Mouse (Mus musculus) Patski (cell line): ENCODE data around the gene Timd2. TPM values are rescaled to one million over a fixed set of nuclear protein-coding genes. Genes with fewer than 3 reads are reported as not detected.
"Not testable (repeated sequence)": the region's sequence is repeated elsewhere in the genome, so short reads cannot be mapped to it uniquely, and the experiment has no call there.

ENCODE experiments used
- ATAC-seq: fragments of 100-300 bp; one replicate; pipeline ENCODE4 v1.8.0; 2021
- CTCF ChIA-PET: fragments of 350-600 bp; sonication (Branson Sonifier 250); formaldehyde crosslinking; loops from one replicate; lab custom pipeline; 2022; ENCODE audit warnings: inconsistent platforms; lab: Charles Lee
- POLR2A ChIA-PET: fragments of 350-600 bp; sonication (Branson Sonifier 250); formaldehyde crosslinking; loops from one replicate; lab custom pipeline; 2022; ENCODE audit warnings: antibody characterized with exemption, inconsistent platforms; lab: Charles Lee
- DNase-seq: peaks from one replicate; pipeline ENCODE4 v3.0.0-alpha.2; 2011; ENCODE audit warnings: low read depth, low spot score
- H3K27me3 ChIP-seq: fragments of 371-371 bp; one replicate; pipeline ENCODE4 v1.5.1; 2021
- CTCF ChIP-seq: fragments of 100-300 bp; IDR thresholded peaks from one replicate; pipeline ENCODE4 v1.5.1; 2021
- in situ Hi-C: fragments of 300-500 bp; cut with MboI; formaldehyde crosslinking; loops from 3 replicates; pipeline ENCODE4 v1.11.1; 2018; ENCODE audit warnings: low pct_unique_long_range_greater_than_20kb, mixed read lengths
- polyA plus RNA-seq: library from polyadenylated mRNA; unstranded; gene quantifications from one replicate; pipeline ENCODE4 v1.2.3, GENCODE M21; 2021

Gene Timd2
- polyA plus RNA-seq, 1 experiment from 2014 or later: 9.1 TPM

DNA sequence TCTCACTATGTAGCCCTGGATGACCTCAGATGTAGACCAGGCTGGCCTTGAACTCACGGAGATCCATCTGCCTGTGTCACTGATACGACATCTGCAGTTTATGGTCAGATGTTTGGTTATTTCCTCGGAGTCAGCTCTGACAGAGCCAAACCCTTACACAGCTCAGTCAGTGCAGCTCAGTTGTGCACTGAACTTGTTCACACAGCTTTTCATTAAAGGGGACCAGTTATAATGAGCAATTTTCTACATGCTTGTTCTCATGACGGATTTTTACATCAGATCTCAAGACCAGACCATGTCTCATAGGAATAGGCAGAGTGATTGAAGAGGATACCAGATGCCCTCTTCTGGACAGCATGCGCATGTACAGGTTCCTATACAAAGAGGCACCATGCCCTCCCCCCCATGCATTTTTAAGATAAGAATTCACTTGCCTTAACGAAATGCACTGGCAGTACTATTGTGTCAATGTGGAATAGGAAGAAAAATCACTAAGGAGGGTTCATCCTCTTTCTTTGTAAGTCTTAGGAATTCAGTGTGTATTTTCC lies 26.5 kb upstream of the Timd2 start:
- TF ChIP-seq CTCF: peak; percentile 69
- in situ Hi-C loops: loop anchor here (10.0 kb wide), 2 partner anchors 209 to 299 kb away; partner anchors contain the start of genes Gm12169 and Med7
- CTCF ChIA-PET: interaction anchor here (0.6 to 1.8 kb wide), 4 partner anchors 13 to 39 kb away, joined by 3 to 7 read pairs (median 5); no protein-coding TSS in a partner anchor
- no peaks in the 10 kb centered on the region for H3K27me3 ChIP-seq
- POLR2A ChIA-PET: no interaction called here
- DNase-seq: no peak
- peak; percentile 73 for ATAC-seq

DNA sequence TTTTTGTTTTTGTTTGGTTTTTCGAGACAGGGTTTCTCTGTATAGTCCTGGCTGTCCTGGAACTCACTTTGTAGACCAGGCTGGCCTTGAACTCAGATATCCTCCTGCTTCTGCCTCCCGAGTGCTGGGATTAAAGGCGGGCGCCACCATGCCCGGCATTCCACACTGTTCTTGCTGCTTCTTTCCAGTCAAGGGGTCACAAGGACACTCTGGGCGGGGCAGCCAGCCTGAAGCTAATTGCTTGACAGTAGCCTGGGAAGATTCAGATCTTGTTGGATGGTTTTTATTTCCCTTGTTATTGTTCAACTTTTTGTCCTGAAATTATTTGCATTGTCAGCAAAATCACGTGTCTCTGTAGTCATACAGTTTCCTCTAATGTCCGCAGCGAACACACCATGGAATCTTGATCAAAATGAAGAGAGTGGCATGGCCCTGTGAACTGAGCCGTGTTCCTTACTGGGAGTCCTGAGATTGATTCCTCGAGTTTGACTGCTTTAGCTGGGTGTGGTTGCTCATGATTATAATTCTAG lies 24.7 kb upstream of the Timd2 start:
- CTCF ChIA-PET: interaction anchor here (0.6 to 1.8 kb wide), 2 partner anchors 37 to 1774 kb away, joined by 3 to 6 read pairs; no protein-coding TSS in a partner anchor
- no peak for TF ChIP-seq CTCF
- in situ Hi-C loops: loop anchor here (10.0 kb wide), 2 partner anchors 207 to 297 kb away; partner anchors contain the start of genes Gm12169 and Med7
- H3K27me3 ChIP-seq: no peaks in the 10 kb centered on the region
- ATAC-seq: no peak
- no peak for DNase-seq
- POLR2A ChIA-PET: no interaction called here

DNA sequence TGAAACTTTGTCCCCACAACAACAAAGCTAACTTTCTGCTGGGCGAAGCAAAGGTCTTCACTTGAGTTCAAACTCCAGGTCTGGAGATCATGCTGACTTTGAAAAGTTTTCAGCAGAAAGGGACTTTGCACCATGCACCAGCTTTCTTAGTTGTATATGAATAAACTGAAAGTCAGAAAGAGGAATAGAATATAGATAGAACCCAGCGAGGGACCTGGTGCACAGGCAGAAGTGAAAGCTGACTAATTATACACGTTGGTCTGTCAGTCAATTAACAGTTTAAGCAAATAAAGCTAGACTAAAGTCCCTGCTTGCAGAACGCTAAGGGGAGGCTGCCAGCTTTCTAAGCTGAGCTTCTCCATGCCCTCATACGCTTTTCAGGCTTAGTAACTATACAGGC lies 8.0 kb downstream of the Timd2 start:
- in situ Hi-C loops: loop anchor here (10.0 kb wide), 1 partner anchor 46 kb away; no protein-coding TSS in a partner anchor
- POLR2A ChIA-PET: no interaction called here
- TF ChIP-seq CTCF: no peak
- CTCF ChIA-PET: interaction anchor here (1.2 kb wide), 1 partner anchor 34 kb away, joined by 3 read pairs; no protein-coding TSS in a partner anchor
- H3K27me3 ChIP-seq: no peaks in the 10 kb centered on the region
- no peak for DNase-seq
- ATAC-seq: no peak

DNA sequence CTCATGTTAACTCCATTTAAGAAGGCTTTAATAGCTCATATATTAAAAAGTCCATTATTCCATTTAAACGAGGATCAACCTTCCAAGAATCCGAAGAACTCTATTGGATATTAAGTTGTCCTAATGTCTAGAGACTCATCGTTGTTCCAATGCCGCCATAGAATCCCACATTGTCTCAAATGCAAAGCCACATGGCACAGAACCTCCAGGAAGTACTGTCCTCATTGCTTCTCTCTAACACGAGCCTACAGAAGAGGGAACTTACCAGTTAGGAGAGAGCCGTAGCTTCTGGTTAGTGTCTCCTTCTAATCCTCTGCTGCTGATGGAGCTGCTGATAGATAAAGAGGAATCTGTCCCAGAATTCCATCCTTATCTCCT lies 8.6 kb downstream of the Timd2 start:
- ChIA-PET POLR2A (no interaction called here), CTCF (interaction anchor here (1.2 kb wide), 1 partner anchor 35 kb away, joined by 3 read pairs; no protein-coding TSS in a partner anchor)
- in situ Hi-C loops: loop anchor here (10.0 kb wide), 1 partner anchor 47 kb away; no protein-coding TSS in a partner anchor
- DNase-seq (no peak), ATAC-seq (no peak)
- no peak for TF ChIP-seq CTCF
- no peaks in the 10 kb centered on the region for H3K27me3 ChIP-seq

DNA sequence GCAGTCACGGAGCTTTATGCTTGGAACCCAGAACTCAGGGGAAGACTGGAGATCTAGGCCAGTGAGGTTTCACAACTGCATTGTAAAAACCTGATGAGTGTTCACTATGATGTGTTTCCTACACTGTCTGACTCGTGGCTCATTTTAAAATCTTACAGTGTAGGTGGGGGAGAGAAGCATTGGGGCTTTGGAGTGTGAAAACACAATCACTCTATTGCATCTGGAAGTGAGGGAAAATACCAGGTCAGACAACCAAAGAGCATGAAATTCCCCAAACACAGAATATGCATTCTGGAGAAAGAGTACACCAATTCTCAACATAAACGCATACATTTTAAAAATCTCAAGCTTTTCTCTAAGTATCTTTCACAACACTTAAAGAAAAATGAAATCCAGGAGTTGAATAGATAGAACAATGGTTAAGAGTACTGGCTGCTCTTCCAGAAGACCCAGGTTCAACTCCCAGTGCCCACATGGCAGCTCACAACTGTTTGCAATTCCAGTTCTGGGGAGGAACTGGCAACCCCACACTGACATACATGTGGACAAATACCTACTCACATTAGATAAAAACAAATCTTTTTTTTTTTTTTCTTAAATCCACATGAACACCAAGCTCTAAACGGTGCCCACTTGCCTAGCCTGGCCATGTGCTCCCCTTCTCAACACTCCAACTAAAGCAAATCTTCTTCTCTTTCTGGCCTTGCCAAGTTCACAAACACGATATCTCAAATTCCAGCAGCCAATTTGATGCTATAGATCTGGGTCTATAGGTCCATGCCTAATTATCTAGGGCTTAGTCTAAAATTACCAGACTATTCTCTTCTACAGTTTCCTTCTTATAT lies 9.2 kb downstream of the Timd2 start:
- in situ Hi-C loops: loop anchor here (10.0 kb wide), 1 partner anchor 47 kb away; no protein-coding TSS in a partner anchor
- no peaks in the 10 kb centered on the region for H3K27me3 ChIP-seq
- CTCF ChIA-PET: no interaction called here
- no peak for TF ChIP-seq CTCF
- POLR2A ChIA-PET: no interaction called here
- no peak for ATAC-seq
- no peak for DNase-seq

DNA sequence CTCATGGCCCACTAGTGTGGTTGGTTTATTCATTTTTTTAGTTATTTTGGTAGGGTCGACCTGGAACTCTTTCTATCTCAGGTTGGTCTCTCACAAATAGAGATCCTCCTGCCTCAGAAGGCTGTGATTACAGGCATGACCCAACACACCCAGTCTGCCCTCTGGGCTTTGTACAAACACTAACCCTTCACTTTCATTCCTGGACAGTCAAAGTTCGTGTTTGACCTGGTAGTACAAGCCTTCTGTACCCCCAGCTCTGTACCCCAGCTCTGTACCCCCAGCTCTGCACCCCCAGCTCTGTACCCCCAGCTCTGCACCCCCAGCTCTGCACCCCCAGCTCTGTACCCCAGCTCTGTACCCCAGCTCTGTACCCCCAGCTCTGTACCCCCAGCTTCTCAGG lies 11.0 kb downstream of the Timd2 start:
- H3K27me3 ChIP-seq, DNase-seq, ATAC-seq, POLR2A ChIA-PET: not testable (repeated sequence)
- CTCF ChIA-PET: interaction anchor here (0.7 kb wide), 1 partner anchor 10 kb away, joined by 3 read pairs; no protein-coding TSS in a partner anchor
- in situ Hi-C loops: loop anchor here (10.0 kb wide), 1 partner anchor 49 kb away; no protein-coding TSS in a partner anchor

DNA sequence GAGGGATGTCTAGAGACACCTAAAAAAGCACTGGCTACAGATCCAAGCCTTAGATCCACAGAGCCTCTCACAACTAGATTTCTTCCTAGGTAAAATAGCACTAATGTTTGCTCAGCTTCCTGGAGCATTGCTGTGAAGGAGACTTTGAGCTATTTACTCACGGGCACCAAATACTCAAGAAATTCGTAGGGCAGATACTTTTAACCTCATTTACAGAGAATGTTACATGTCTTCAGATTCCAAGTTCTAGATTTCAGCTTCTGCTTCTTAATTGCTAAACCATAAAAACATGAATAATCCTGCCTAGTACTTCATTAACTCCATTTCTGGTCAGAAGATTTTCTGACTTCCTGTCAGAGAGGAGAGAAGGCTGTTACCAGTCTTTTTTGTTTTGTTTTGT lies 16.7 kb downstream of the Timd2 start:
- CTCF ChIA-PET: no interaction called here
- ATAC-seq (peak; percentile 18), DNase-seq (no peak)
- TF ChIP-seq CTCF: no peak
- in situ Hi-C loops: loop anchor here (10.0 kb wide), 1 partner anchor 55 kb away; no protein-coding TSS in a partner anchor
- POLR2A ChIA-PET: no interaction called here
- H3K27me3 ChIP-seq: no peaks in the 10 kb centered on the region

DNA sequence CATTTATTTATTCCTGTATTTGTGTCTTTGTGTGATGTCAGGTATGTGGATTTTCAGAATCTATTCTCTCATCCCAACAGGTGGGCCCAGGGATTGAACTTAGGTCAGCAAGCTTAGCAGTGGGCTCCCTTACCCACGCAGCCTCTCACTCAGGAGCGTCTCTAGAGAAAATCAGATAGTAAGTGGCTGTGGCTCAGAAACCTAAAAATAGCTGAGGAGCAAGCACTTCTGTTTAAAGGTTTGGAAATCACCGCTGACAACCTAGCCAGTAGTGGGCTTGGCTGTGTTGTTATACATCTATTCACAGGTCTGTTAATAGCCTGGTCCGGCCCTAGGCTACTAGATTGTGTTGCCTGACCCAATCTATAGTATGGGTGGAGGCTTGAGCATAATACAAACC lies 23.1 kb downstream of the Timd2 start:
- no peak for ATAC-seq
- no peaks in the 10 kb centered on the region for H3K27me3 ChIP-seq
- in situ Hi-C loops: no loop called here
- CTCF ChIA-PET: no interaction called here
- TF ChIP-seq CTCF: no peak
- POLR2A ChIA-PET: no interaction called here
- DNase-seq: no peak

DNA sequence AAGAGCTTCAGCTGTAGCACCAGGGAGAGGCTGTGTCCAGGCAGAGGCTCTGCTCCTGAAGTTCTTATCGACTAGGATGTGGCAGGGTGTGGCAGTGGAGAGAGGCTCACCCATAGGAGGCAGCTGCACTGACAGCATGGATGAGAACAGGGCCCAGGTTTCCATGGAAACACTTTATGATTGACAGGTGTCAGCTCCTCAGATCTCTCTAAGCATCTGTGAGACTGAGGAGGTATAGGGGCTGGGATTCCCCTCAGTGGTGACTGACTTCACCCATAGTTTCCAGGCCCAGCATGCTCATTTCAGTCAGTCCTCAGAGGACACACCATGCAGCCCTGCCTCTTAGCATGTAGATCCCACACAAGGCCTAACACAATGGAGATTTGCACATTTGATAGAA lies 24.0 kb downstream of the Timd2 start:
- ChIA-PET POLR2A (no interaction called here), CTCF (no interaction called here)
- H3K27me3 ChIP-seq: no peaks in the 10 kb centered on the region
- no peak for TF ChIP-seq CTCF
- ATAC-seq (no peak), DNase-seq (no peak)
- in situ Hi-C loops: no loop called here

DNA sequence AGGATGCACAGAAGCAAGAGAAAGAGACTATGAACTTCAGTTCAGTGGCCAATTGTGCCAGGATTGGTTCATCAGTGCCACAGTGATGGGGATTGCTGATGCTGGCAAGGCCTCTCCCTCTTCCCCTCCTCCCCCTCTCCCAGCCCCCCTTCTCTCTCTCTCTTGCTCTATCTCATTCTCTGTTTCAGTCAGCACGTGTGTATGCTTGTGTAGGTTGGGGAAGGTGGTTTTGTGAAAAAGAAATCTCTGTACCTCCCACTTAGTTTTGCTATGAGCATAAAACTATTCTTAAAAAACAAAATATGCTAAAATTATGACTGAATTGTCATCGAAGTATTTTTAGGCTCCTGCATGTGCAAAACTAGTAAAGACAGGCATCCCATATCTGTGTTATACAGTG lies 38.9 kb downstream of the Timd2 start:
- H3K27me3 ChIP-seq: no peaks in the 10 kb centered on the region
- ATAC-seq: no peak
- in situ Hi-C loops: no loop called here
- ChIA-PET CTCF (no interaction called here), POLR2A (no interaction called here)
- no peak for DNase-seq
- no peak for TF ChIP-seq CTCF

DNA sequence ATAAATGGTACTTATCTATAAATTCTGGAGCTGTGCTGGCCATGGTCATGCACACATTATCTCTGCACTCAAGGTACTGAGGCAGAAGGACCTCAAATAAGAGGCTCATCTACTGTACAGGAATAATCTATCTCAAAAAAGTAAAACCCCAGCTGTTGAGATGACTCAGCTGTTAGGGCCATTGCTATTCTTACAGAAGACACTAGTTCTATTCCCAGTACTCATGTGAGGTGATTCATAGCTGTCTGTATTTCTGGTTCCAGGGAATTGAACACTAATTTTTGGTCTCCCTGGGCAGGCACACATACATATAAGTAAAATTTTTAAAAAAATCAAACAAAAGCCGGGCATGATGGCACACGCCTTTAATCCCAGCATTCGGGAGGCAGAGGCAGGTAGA lies 39.8 kb downstream of the Timd2 start:
- DNase-seq (no peak), ATAC-seq (no peak)
- CTCF ChIA-PET: no interaction called here
- POLR2A ChIA-PET: no interaction called here
- no peak for TF ChIP-seq CTCF
- H3K27me3 ChIP-seq: peaks cover 2% of the 10 kb centered on the region
- in situ Hi-C loops: no loop called here
